Mouse (Mus musculus) liver, embryonic 14.5 days (tissue): ENCODE measurements around the gene Gosr1. TPM values are rescaled to one million over a fixed set of nuclear protein-coding genes. Genes with fewer than 3 reads are reported as not detected.
"Not testable (repeated sequence)": the region's sequence is repeated elsewhere in the genome, so short reads cannot be mapped to it uniquely, and the experiment has no call there.

ENCODE experiments used
- ATAC-seq: fragments of 200-750 bp; cut with Nextera tagmentation; 2 replicates; pipeline ENCODE4 v1.8.0; 2017; ENCODE audit warnings: moderate number of reproducible peaks, mild to moderate bottlenecking, moderate library complexity; ENCODE audit not compliant: insufficient read depth
- DNase-seq, 3 experiments: peaks; one replicate each; pipeline ENCODE4 v3.0.0-alpha.2; 2012 to 2013; ENCODE audit warnings: low read depth in 3 of 3, low spot score in 3 of 3
- H3K27ac ChIP-seq: fragments of 300-500 bp; sonication (generic); 2 replicates; pipeline ENCODE4 v1.5.1; 2014; ENCODE audit warnings: moderate library complexity, mild to moderate bottlenecking, control low read depth, inconsistent platforms
- H3K27me3 ChIP-seq: fragments of 300-500 bp; sonication (generic); 2 replicates; pipeline ENCODE4 v1.6.1; 2014; ENCODE audit warnings: mild to moderate bottlenecking, low read length, moderate library complexity; ENCODE audit not compliant: control insufficient read depth, insufficient read depth
- H3K36me3 ChIP-seq: fragments of 300-500 bp; sonication (generic); replicated peaks from 2 replicates; pipeline ENCODE4 v1.6.1; 2014; ENCODE audit warnings: low read depth; ENCODE audit not compliant: control insufficient read depth, insufficient read depth
- H3K4me1 ChIP-seq, 2 experiments: fragments of 200-500 bp in 1 of 2; fragments of 300-500 bp in 1 of 2; sonication (generic) in 1 of 2; replicated peaks; 2 replicates each; pipeline ENCODE4 v1.6.1; 2012 to 2014; ENCODE audit warnings: antibody characterized with exemption in 1 of 2, inconsistent platforms in 1 of 2, low read length in 1 of 2; ENCODE audit not compliant: control insufficient read depth in 2 of 2, insufficient read depth in 2 of 2
- H3K4me2 ChIP-seq: fragments of 300-500 bp; sonication (generic); 2 replicates; pipeline ENCODE4 v1.6.1; 2014; ENCODE audit warnings: low read depth, mild to moderate bottlenecking, control low read depth, moderate library complexity
- H3K4me3 ChIP-seq, 2 experiments: fragments of 200-500 bp in 1 of 2; fragments of 300-500 bp in 1 of 2; sonication (generic) in 1 of 2; 2 replicates each; pipeline ENCODE4 v1.5.1; 2012 to 2014; ENCODE audit warnings: low read depth in 2 of 2, low read length in 2 of 2, mild to moderate bottlenecking in 2 of 2, control low read depth in 1 of 2, inconsistent platforms in 1 of 2, moderate library complexity in 1 of 2; ENCODE audit not compliant: insufficient read depth in 1 of 2
- H3K9ac ChIP-seq: fragments of 300-500 bp; sonication (generic); replicated peaks from 2 replicates; pipeline ENCODE4 v1.6.1; 2014; ENCODE audit warnings: mild to moderate bottlenecking, control low read depth, moderate library complexity
- H3K9me3 ChIP-seq: fragments of 300-500 bp; sonication (generic); 2 replicates; pipeline ENCODE4 v1.6.1; 2016; ENCODE audit warnings: low read length, mixed read lengths; ENCODE audit not compliant: control insufficient read depth
- CTCF ChIP-seq: IDR thresholded peaks from 2 replicates; pipeline ENCODE4 v1.5.1; 2016; ENCODE audit warnings: antibody characterized with exemption, low read depth, control low read depth
- EP300 ChIP-seq: IDR thresholded peaks from 2 replicates; pipeline ENCODE4 v1.6.1; 2016; ENCODE audit warnings: antibody characterized with exemption, low read depth
- WGBS: fragments of 180-500 bp; shearing (Covaris S2); extraction: QIAGEN DNeasy Blood & Tissue Kit; methylation state at CpG from one replicate; pipeline ENCODE4 v1.1.7; 2014; ENCODE audit not compliant: insufficient replicate concordance; 5-methylcytosine and 5-hydroxymethylcytosine counted together
- polyA plus RNA-seq, 2 experiments: library from polyadenylated mRNA; depleted of rRNA in 1 of 2; stranded (reverse) in 1 of 2; unstranded in 1 of 2; fragments of >200 nt; fragmentation: Nextera tagmentation in 1 of 2; extraction: Ambion mirVana in 1 of 2; gene quantifications; 2 replicates each; pipeline versions ENCODE4 v1.2.1 to v1.2.3; 2012 to 2014

Gene Gosr1
- polyA plus RNA-seq, 2 experiments = 6.4 to 12.3 TPM

DNA sequence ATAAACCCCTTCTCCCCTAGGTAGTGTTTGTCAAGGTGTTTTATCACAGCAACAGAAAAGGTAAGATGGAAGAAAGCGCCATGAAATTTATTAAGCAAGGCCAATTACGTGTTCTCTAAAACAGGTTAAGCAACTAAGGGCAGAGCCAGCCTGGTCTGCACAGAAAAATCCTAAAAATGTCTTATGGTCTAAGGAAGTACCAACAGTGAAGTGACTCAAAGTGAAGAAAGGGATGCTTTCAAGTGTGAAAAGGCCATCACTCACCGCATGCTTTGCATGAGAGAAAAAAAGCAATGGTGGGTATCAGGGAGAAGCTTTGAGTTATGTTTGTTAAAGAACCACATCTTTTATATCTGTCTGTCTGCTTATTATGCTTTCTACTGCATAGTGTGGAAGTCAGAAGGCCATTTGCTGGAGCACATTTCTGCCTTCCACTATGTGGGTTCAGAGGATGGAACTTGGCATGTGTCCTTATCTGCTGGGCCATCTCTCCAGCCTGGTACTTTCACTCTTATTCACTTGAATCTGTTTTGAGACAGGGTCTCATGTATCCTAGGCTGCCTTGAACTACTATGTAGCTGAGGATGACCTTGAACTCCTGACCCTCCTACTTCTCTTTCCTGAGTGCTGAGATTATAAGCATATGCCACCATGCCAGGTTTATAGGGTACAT lies 43.8 kb upstream of the Gosr1 start:
- Histone ChIP-seq H3K27ac (no peak overlapping the region), H3K4me2 (no peak overlapping the region), H3K27me3 (no peaks in the 10 kb centered on the region), H3K36me3 (peaks cover 21% of the 10 kb centered on the region), H3K4me3 (no peak overlapping the region), H3K9ac (no peak overlapping the region), H3K9me3 (no peaks in the 10 kb centered on the region), H3K4me1 (no peaks in the 10 kb centered on the region)
- no peak for TF ChIP-seq EP300
- TF ChIP-seq CTCF = no peak
- WGBS = 82% methylated on average over 3 of the region's 3 CpGs
- DNase-seq (no peak), ATAC-seq (no peak)

- DNase-seq (no peak), ATAC-seq (no peak)
- no peaks in the 10 kb centered on the region for H3K9me3 ChIP-seq
- peaks cover 21% of the 10 kb centered on the region for H3K36me3 ChIP-seq
- TF ChIP-seq CTCF (no peak), EP300 (no peak)
- WGBS = 86% methylated on average over 4 of the region's 4 CpGs
- H3K4me2 ChIP-seq = no peak overlapping the region
- no peak overlapping the region for H3K27ac ChIP-seq
- no peaks in the 10 kb centered on the region for H3K4me1 ChIP-seq
- H3K9ac ChIP-seq = no peak overlapping the region
- no peaks in the 10 kb centered on the region for H3K27me3 ChIP-seq
- no peak overlapping the region for H3K4me3 ChIP-seq
Measured at GRCm38 (mm10) chr11:76806026-76806425, 42.6 kb upstream of the Gosr1 start.

DNA sequence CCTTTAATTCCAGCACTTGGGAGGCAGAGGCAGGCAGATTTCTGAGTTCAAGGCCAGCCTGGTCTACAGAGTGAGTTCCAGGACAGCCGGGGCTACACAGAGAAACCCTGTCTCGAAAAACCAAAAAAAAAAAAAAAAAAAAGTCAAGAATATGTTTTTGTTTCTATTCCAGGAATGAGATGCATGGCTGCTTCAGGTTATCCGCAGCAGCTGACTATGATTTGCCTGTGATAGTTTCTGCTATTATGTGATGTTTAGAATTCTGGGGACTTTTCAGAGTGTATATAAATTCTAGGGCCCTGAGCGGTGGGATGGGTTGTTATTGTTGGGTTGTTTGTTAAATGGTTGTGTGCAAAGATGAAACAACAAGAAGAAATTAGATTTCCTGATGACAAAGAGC lies 41.7 kb upstream of the Gosr1 start:
- ATAC-seq = not testable (repeated sequence)

DNA sequence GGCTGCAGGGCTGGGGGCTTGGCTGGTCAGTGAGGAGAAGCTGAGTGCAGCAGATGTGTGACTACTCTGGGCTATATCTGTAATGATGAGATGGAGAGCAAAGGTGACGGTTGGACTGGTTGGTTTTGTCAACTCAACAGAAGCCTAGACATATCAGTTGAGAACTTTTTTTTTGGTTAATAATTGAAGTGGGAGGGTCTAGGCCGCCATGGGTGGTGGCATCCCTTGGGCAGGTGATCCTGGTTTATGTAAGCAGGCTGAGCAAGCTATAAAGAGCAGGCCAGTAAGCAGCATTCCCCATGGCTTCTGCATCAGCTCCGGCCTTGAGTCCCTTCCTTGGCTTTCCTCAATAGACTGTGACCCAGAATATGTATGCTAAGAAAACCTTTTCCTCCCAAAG lies 39.9 kb upstream of the Gosr1 start:
- TF ChIP-seq EP300 (no peak), CTCF (no peak)
- no peak overlapping the region for H3K27ac ChIP-seq
- H3K9ac ChIP-seq = no peak overlapping the region
- H3K4me2 ChIP-seq = no peak overlapping the region
- ATAC-seq = no peak
- H3K36me3 ChIP-seq = peaks cover 18% of the 10 kb centered on the region
- WGBS = 73% methylated on average over 3 of the region's 3 CpGs
- DNase-seq = no peak
- H3K4me1 ChIP-seq = no peaks in the 10 kb centered on the region
- no peaks in the 10 kb centered on the region for H3K9me3 ChIP-seq
- H3K27me3 ChIP-seq = no peaks in the 10 kb centered on the region
- H3K4me3 ChIP-seq = no peak overlapping the region

More for the DNA sequence above, 41.7 kb upstream of the Gosr1 start:
- H3K4me3 ChIP-seq, H3K4me1 ChIP-seq, H3K27ac ChIP-seq, DNase-seq, H3K9ac ChIP-seq, H3K4me2 ChIP-seq, H3K27me3 ChIP-seq, H3K9me3 ChIP-seq: not testable (repeated sequence)
- H3K36me3 ChIP-seq = peaks cover 16% of the 10 kb centered on the region
- 76% methylated on average over 3 of the region's 4 CpGs for WGBS

DNA sequence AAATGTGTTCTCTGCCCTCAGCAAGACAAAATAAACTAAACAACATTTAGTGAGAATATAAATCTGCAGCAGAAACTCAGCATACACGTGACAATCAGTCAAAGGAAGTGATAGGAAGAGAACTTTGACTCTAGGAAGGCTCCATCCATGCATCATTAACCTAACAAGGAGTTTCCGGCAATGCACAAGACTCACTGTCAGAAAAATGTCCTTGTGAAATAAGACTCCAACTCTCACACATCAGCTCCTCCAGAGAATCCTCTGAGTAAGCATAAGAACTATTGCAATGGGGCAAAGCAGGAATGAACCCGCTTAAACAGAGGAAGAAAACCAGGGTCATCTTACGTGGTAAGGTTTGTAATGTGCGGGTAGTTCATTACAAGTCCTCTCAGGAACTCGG lies 33.9 kb upstream of the Gosr1 start:
- Histone ChIP-seq H3K27ac (no peak overlapping the region), H3K27me3 (no peaks in the 10 kb centered on the region), H3K4me2 (no peak overlapping the region), H3K4me3 (no peak overlapping the region), H3K9ac (no peak overlapping the region), H3K9me3 (no peaks in the 10 kb centered on the region), H3K36me3 (peaks cover 27% of the 10 kb centered on the region), H3K4me1 (no peaks in the 10 kb centered on the region)
- DNase-seq (no peak), ATAC-seq (no peak)
- TF ChIP-seq EP300 = no peak
- TF ChIP-seq CTCF = no peak
- 81% methylated on average over 6 of the region's 6 CpGs for WGBS
